Mouse (Mus musculus) CH12.LX (cell line): ENCODE data around the gene Nup153. TPM values are rescaled to one million over a fixed set of nuclear protein-coding genes. Genes with fewer than 3 reads are reported as not detected.

Experiments used
- DNase-seq: peaks from one replicate; pipeline ENCODE4 v3.0.0-alpha.2; 2013; ENCODE audit errors: extremely low read depth
- H3K27ac ChIP-seq: 2 replicates; pipeline ENCODE4 v1.5.1; 2012; ENCODE audit warnings: low read depth, mild to moderate bottlenecking, control low read depth, moderate library complexity; ENCODE audit not compliant: insufficient read depth
- H3K27me3 ChIP-seq: replicated peaks from 2 replicates; pipeline ENCODE3; 2012; ENCODE audit warnings: inconsistent platforms
- H3K36me3 ChIP-seq, 2 experiments: replicated peaks in 1 of 2; 2 replicates each; pipeline versions ENCODE3 to v1.6.1; 2012; ENCODE audit warnings: inconsistent platforms in 1 of 2, low read length in 1 of 2, mild to moderate bottlenecking in 1 of 2, mixed read lengths in 1 of 2, moderate library complexity in 1 of 2; ENCODE audit not compliant: control insufficient read depth in 1 of 2, insufficient read depth in 1 of 2
- H3K4me1 ChIP-seq, 2 experiments: 2 replicates each; pipeline ENCODE4 v1.6.1; 2012; ENCODE audit warnings: inconsistent platforms in 1 of 2, moderate library complexity in 1 of 2; ENCODE audit not compliant: insufficient read depth in 2 of 2, control insufficient read depth in 1 of 2
- H3K4me2 ChIP-seq: 2 replicates; pipeline ENCODE4 v1.6.1; 2012; ENCODE audit warnings: low read depth, mild to moderate bottlenecking, control low read depth; ENCODE audit not compliant: poor library complexity, insufficient read depth, severe bottlenecking
- H3K4me3 ChIP-seq, 3 experiments: fragments of 150-350 bp in 1 of 3; sonication (generic) in 1 of 3; replicated peaks in 1 of 3; 2 replicates each; pipeline versions ENCODE3 to v1.5.1; 2011 to 2012; ENCODE audit warnings: low read depth in 2 of 3, low read length in 2 of 3, mild to moderate bottlenecking in 2 of 3, moderate library complexity in 2 of 3, control low read depth in 1 of 3, improper control_type of control experiment in 1 of 3, inconsistent platforms in 1 of 3, mixed read lengths in 1 of 3; ENCODE audit not compliant: poor library complexity in 1 of 3
- H3K79me2 ChIP-seq: replicated peaks from 2 replicates; pipeline ENCODE4 v1.6.1; 2012; ENCODE audit warnings: mild to moderate bottlenecking, moderate library complexity; ENCODE audit not compliant: control insufficient read depth, poor library complexity, insufficient read depth, severe bottlenecking; ENCODE audit errors: extremely low read depth
- H3K9ac ChIP-seq: 2 replicates; pipeline ENCODE4 v1.6.1; 2012; ENCODE audit warnings: low read depth, mild to moderate bottlenecking, control low read depth, moderate library complexity; ENCODE audit not compliant: insufficient read depth
- H3K9me3 ChIP-seq: replicated peaks from 2 replicates; pipeline ENCODE3; 2012; ENCODE audit warnings: low read length, inconsistent platforms, mixed read lengths
- BHLHE40 ChIP-seq: IDR thresholded peaks from 2 replicates; pipeline ENCODE4 v1.6.1; 2011; ENCODE audit warnings: mild to moderate bottlenecking, low read depth, low read length, improper control_type of control experiment
- CHD1 ChIP-seq: IDR thresholded peaks from 2 replicates; pipeline ENCODE4 v1.6.1; 2012; ENCODE audit warnings: low read depth, low read length, improper control_type of control experiment, inconsistent platforms
- CHD2 ChIP-seq: IDR thresholded peaks from 2 replicates; pipeline ENCODE4 v1.6.1; 2011; ENCODE audit warnings: low read length, improper control_type of control experiment
- CTCF ChIP-seq, 2 experiments: IDR thresholded peaks in 1 of 2; conservative IDR thresholded peaks in 1 of 2; 2 replicates each; pipeline ENCODE4 v1.5.1; 2011 to 2012; ENCODE audit warnings: low read depth in 2 of 2, low read length in 2 of 2, improper control_type of control experiment in 1 of 2, inconsistent platforms in 1 of 2, mild to moderate bottlenecking in 1 of 2, moderate library complexity in 1 of 2
- ELF1 ChIP-seq: IDR thresholded peaks from 2 replicates; pipeline ENCODE4 v1.6.1; 2014; ENCODE audit warnings: low read depth, mild to moderate bottlenecking, inconsistent platforms, low read length, improper control_type of control experiment
- EP300 ChIP-seq: IDR thresholded peaks from 2 replicates; pipeline ENCODE4 v1.6.1; 2011; ENCODE audit warnings: low read length, improper control_type of control experiment
- GABPA ChIP-seq: IDR thresholded peaks from 2 replicates; pipeline ENCODE4 v1.6.1; 2012; ENCODE audit warnings: low read depth, low read length, improper control_type of control experiment, inconsistent platforms; ENCODE audit not compliant: insufficient replicate concordance
- HCFC1 ChIP-seq: IDR thresholded peaks from 2 replicates; pipeline ENCODE4 v1.6.1; 2012; ENCODE audit warnings: low read depth, mild to moderate bottlenecking, inconsistent platforms, low read length, improper control_type of control experiment
- IRF4 ChIP-seq: IDR thresholded peaks from 2 replicates; pipeline ENCODE4 v1.6.1; 2014; ENCODE audit warnings: low read depth, mild to moderate bottlenecking, inconsistent platforms, low read length, improper control_type of control experiment
- JUN ChIP-seq: IDR thresholded peaks from 2 replicates; pipeline ENCODE4 v1.6.1; 2011; ENCODE audit warnings: low read depth, mild to moderate bottlenecking, low read length, improper control_type of control experiment, moderate library complexity; ENCODE audit not compliant: insufficient read depth
- JUND ChIP-seq: conservative IDR thresholded peaks from 2 replicates; pipeline ENCODE4 v1.6.1; 2011; ENCODE audit warnings: low read depth, low read length, improper control_type of control experiment
- KAT2A ChIP-seq: IDR thresholded peaks from 2 replicates; pipeline ENCODE4 v1.6.1; 2012; ENCODE audit warnings: low read length, improper control_type of control experiment, inconsistent platforms; ENCODE audit not compliant: insufficient replicate concordance
- MAX ChIP-seq: IDR thresholded peaks from 2 replicates; pipeline ENCODE4 v1.6.1; 2011; ENCODE audit warnings: low read length, improper control_type of control experiment
- MAZ ChIP-seq: IDR thresholded peaks from 2 replicates; pipeline ENCODE4 v1.6.1; 2012; ENCODE audit warnings: low read depth, mild to moderate bottlenecking, inconsistent platforms, low read length, improper control_type of control experiment, moderate library complexity
- MYC ChIP-seq: IDR thresholded peaks from 2 replicates; pipeline ENCODE4 v1.6.1; 2011; ENCODE audit warnings: low read depth, mild to moderate bottlenecking, improper control_type of control experiment, low read length
- NELFE ChIP-seq: IDR thresholded peaks from 2 replicates; pipeline ENCODE4 v1.6.1; 2011; ENCODE audit warnings: low read depth, low read length, improper control_type of control experiment
- PAX5 ChIP-seq: IDR thresholded peaks from 2 replicates; pipeline ENCODE4 v1.6.1; 2012; ENCODE audit warnings: low read length, inconsistent platforms, mixed read lengths
- POLR2A ChIP-seq: IDR thresholded peaks from 2 replicates; pipeline ENCODE4 v1.6.1; 2011; ENCODE audit warnings: low read depth, mild to moderate bottlenecking, improper control_type of control experiment, low read length
- POLR2AphosphoS2 ChIP-seq: IDR thresholded peaks from 2 replicates; pipeline ENCODE4 v1.6.1; 2011; ENCODE audit warnings: low read depth, low read length, improper control_type of control experiment
- RAD21 ChIP-seq: IDR thresholded peaks from 2 replicates; pipeline ENCODE4 v1.6.1; 2011; ENCODE audit warnings: low read depth, mild to moderate bottlenecking, low read length, improper control_type of control experiment, moderate library complexity
- RCOR1 ChIP-seq: conservative IDR thresholded peaks from 2 replicates; pipeline ENCODE4 v1.6.1; 2012; ENCODE audit warnings: low read depth, mild to moderate bottlenecking, inconsistent platforms, low read length, improper control_type of control experiment
- SIN3A ChIP-seq: IDR thresholded peaks from 2 replicates; pipeline ENCODE4 v1.6.1; 2012; ENCODE audit warnings: low read length, improper control_type of control experiment, inconsistent platforms
- SMC3 ChIP-seq: IDR thresholded peaks from 2 replicates; pipeline ENCODE4 v1.6.1; 2011; ENCODE audit warnings: low read depth, low read length, improper control_type of control experiment
- TBP ChIP-seq: conservative IDR thresholded peaks from 2 replicates; pipeline ENCODE4 v1.6.1; 2011; ENCODE audit warnings: low read depth, low read length, improper control_type of control experiment
- TCF12 ChIP-seq: IDR thresholded peaks from 2 replicates; pipeline ENCODE4 v1.6.1; 2014; ENCODE audit warnings: low read depth, mild to moderate bottlenecking, inconsistent platforms, low read length, improper control_type of control experiment
- USF1 ChIP-seq: IDR thresholded peaks from 2 replicates; pipeline ENCODE4 v1.6.1; 2014; ENCODE audit warnings: low read depth, mild to moderate bottlenecking, inconsistent platforms, low read length, improper control_type of control experiment
- USF2 ChIP-seq: conservative IDR thresholded peaks from 2 replicates; pipeline ENCODE4 v1.6.1; 2011; ENCODE audit warnings: low read depth, low read length, improper control_type of control experiment
- ZC3H11A ChIP-seq: IDR thresholded peaks from 2 replicates; pipeline ENCODE4 v1.6.1; 2012; ENCODE audit warnings: low read depth, mild to moderate bottlenecking, inconsistent platforms, low read length, improper control_type of control experiment
- ZKSCAN1 ChIP-seq: IDR thresholded peaks from 2 replicates; pipeline ENCODE4 v1.6.1; 2012; ENCODE audit warnings: low read depth, inconsistent platforms, low read length, improper control_type of control experiment, borderline replicate concordance
- ZMIZ1 ChIP-seq: IDR thresholded peaks from 2 replicates; pipeline ENCODE4 v1.6.1; 2012; ENCODE audit warnings: low read depth, mild to moderate bottlenecking, inconsistent platforms, low read length, improper control_type of control experiment
- dilution Hi-C: fragments of 300-500 bp; cut with MboI; formaldehyde crosslinking; loops from 2 replicates; pipeline ENCODE4 v1.14.3; 2020; ENCODE audit warnings: low sequenced_read_pairs; ENCODE audit not compliant: extremely low pct_unique_long_range_greater_than_20kb, extremely low pct_ligation_motif_present
- in situ Hi-C: fragments of 300-500 bp; cut with MboI; formaldehyde crosslinking; loops from 3 replicates; pipeline ENCODE4 v1.14.3; 2019; ENCODE audit warnings: low sequenced_read_pairs, low pct_ligation_motif_present, low pct_unique_long_range_greater_than_20kb, mixed read lengths
- polyA plus RNA-seq: library from polyadenylated mRNA; unstranded; fragments of >175 nt; gene quantifications from 2 replicates; pipeline ENCODE4 v1.2.1, GENCODE M21; 2012; ENCODE audit warnings: low read depth; ENCODE audit not compliant: insufficient read length
- total RNA-seq, 2 experiments: library from RNA; depleted of rRNA; stranded (reverse); fragments of 300-350 nt in 1 of 2; fragments of >200 nt in 1 of 2; gene quantifications; 2 replicates each; pipeline ENCODE4 v1.2.3; 2012 to 2014

Nup153 gene
- total and polyA plus RNA-seq, 3 experiments = 60.6 to 118 (median 91.5) TPM

DNA sequence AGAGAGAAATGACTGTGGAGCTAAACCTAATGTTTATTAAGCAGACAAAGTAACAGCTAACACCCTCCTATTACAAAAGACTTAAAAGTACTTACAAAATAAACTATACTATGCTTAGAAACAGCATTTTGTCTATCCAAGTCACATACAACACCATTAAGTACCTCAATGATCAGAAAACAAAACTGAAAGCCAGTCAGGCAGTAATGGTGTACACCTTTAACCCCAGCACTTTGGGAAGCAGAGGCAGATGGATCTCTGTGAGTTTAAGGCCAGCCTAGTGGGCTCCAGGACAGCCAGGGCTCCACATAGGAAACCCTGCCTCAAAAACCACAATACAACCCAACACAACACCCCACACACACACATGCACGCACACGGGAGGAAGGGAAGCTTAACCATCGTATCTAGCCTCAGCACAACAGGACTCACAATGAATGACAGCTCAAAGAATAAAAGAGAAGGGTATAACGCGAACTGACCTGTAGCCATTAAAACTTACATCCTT, 8.8 kb downstream of the Nup153 start:
- no peaks in the 10 kb centered on the region for H3K27me3 ChIP-seq
- peak overlapping the region; percentile 74 for H3K4me2 ChIP-seq
- peaks cover 0 to 21% of the 10 kb centered on the region in 2 experiments for H3K36me3 ChIP-seq
- H3K9ac ChIP-seq = peak overlapping the region; percentile 67
- H3K9me3 ChIP-seq = no peaks in the 10 kb centered on the region
- H3K79me2 ChIP-seq = peaks cover 78% of the 10 kb centered on the region
- dilution Hi-C loops = no loop called here
- in situ Hi-C loops = no loop called here
- H3K4me3 ChIP-seq = peak overlapping the region; percentile 19 to 37 (median 31)
- DNase-seq = no peak
- TF ChIP-seq TCF12 = no peak
- TF ChIP-seq TBP = no peak
- no peak for TF ChIP-seq CHD2
- TF ChIP-seq JUND = no peak
- TF ChIP-seq POLR2AphosphoS2 = no peak
- no peak for TF ChIP-seq SMC3
- no peak for TF ChIP-seq USF1
- no peak for TF ChIP-seq RCOR1
- TF ChIP-seq MAZ = no peak
- TF ChIP-seq IRF4 = no peak
- no peak for TF ChIP-seq KAT2A
- no peak for TF ChIP-seq MAX
- no peak for TF ChIP-seq ZMIZ1
- no peak for TF ChIP-seq ZC3H11A
- no peak for TF ChIP-seq ELF1
- TF ChIP-seq RAD21 = no peak
- TF ChIP-seq JUN = no peak
- no peak for TF ChIP-seq HCFC1
- no peak for TF ChIP-seq SIN3A
- TF ChIP-seq EP300 = no peak
- TF ChIP-seq, all 38 proteins: peak for 0
- H3K27ac ChIP-seq = peak overlapping the region; percentile 46
- peaks cover 10 to 65% of the 10 kb centered on the region in 2 experiments; a peak in 3 of 4 replicates for H3K4me1 ChIP-seq

DNA sequence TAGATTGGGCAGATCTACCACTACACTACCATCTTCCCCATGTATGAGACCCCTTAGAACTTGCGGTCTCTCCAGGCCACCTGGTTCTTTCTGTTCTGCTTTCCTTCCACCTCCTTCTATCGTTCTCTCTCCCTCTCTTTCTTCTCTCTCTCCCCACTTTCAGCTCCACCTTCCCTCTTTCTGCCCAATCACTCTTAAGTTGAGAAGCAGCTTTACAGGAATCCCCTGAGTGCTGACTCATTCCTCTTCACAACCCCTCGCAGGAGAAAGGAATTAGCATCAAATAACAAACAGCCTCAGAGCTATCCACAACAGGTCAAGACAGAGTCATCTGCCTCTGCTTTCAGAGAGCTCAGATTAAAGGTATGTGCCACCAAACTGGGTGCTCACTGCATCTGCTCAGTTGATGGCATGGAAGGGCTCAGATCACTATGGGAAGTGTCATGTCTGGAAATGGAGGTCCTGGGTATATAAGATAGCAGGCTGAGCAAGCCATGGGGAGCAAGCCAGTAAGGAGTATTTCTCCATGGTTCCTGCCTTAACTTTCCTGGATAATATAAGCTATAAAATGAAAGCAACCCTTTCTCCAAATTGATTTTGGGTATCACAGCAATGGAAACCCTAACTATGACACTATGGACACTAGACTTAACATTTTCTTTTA, 11.6 kb downstream of the Nup153 start:
- Histone ChIP-seq H3K9me3 (no peaks in the 10 kb centered on the region), H3K27ac (peak overlapping the region; percentile 89), H3K27me3 (no peaks in the 10 kb centered on the region), H3K36me3 (peaks cover 13 to 47% of the 10 kb centered on the region in 2 experiments), H3K79me2 (peaks cover 69% of the 10 kb centered on the region), H3K4me1 (peaks cover 10 to 57% of the 10 kb centered on the region in 2 experiments; a peak in 3 of 4 replicates), H3K4me3 (no peak overlapping the region), H3K4me2 (peak overlapping the region; percentile 79), H3K9ac (0 out of 2 replicates have a peak overlapping the region, but pooled peaks have one; percentile 53)
- dilution Hi-C loops (no loop called here), in situ Hi-C loops (no loop called here)
- DNase-seq = peak; percentile 90
- TF ChIP-seq ZMIZ1 (no peak), MYC (no peak), JUN (peak; percentile 7; the same call in 1 of the 2 replicates), GABPA (no peak), RAD21 (no peak), NELFE (no peak), TBP (no peak), ZKSCAN1 (no peak), MAX (no peak), SIN3A (0 out of 2 replicates have a peak, but pooled peaks have one; percentile 53), USF2 (no peak), POLR2AphosphoS2 (no peak), JUND (peak; percentile 51; the same call in 1 of the 2 replicates), CHD1 (no peak), MAZ (no peak), KAT2A (no peak), USF1 (no peak), EP300 (peak; percentile 96), CTCF (conservative IDR thresholded peaks at IDR 0.05 in 1 of 2, IDR thresholded peaks at IDR 0.05 in 1 of 2; ENCODE audit: low read depth in 2 of 2, low read length in 2 of 2) (no peak), BHLHE40 (no peak), PAX5 (no peak), CHD2 (0 out of 2 replicates have a peak, but pooled peaks have one; percentile 30), POLR2A (no peak; the same call in 1 of the 2 replicates), TCF12 (peak; percentile 83)
